Mouse (Mus musculus) cortical plate, adult 2 months (tissue): ENCODE measurements around the gene Mex3b. TPM values are rescaled to one million over a fixed set of nuclear protein-coding genes. Genes with fewer than 3 reads are reported as not detected.

Source experiments
- H3K27ac ChIP-seq: fragments of 200-500 bp; 2 replicates; pipeline ENCODE4 v1.5.1; 2012; ENCODE audit warnings: low read length, control low read depth, inconsistent platforms; ENCODE audit not compliant: insufficient read depth
- H3K4me1 ChIP-seq: fragments of 200-500 bp; 2 replicates; pipeline ENCODE4 v1.6.1; 2011; ENCODE audit warnings: low read length; ENCODE audit not compliant: control insufficient read depth, insufficient read depth
- H3K4me3 ChIP-seq: fragments of 200-500 bp; 2 replicates; pipeline ENCODE4 v1.5.1; 2011; ENCODE audit warnings: mild to moderate bottlenecking, low read length, control low read depth; ENCODE audit not compliant: insufficient read depth
- CTCF ChIP-seq: fragments of 200-500 bp; IDR thresholded peaks from 2 replicates; pipeline ENCODE4 v1.5.1; 2011; ENCODE audit warnings: mild to moderate bottlenecking, control low read depth, low read length; ENCODE audit not compliant: insufficient read depth; ENCODE audit errors: extremely low read depth
- POLR2A ChIP-seq: fragments of 200-500 bp; IDR thresholded peaks from 2 replicates; pipeline ENCODE4 v1.6.1; 2011; ENCODE audit warnings: mild to moderate bottlenecking, low read length, control low read depth; ENCODE audit not compliant: insufficient read depth; ENCODE audit errors: extremely low read depth
- polyA plus RNA-seq: library from polyadenylated mRNA; depleted of rRNA; stranded (reverse); fragments of >200 nt; gene quantifications from 2 replicates; pipeline ENCODE4 v1.2.3, GENCODE M21; 2012

Mex3b gene
- polyA plus RNA-seq, 1 experiment, result 20.6 TPM

DNA sequence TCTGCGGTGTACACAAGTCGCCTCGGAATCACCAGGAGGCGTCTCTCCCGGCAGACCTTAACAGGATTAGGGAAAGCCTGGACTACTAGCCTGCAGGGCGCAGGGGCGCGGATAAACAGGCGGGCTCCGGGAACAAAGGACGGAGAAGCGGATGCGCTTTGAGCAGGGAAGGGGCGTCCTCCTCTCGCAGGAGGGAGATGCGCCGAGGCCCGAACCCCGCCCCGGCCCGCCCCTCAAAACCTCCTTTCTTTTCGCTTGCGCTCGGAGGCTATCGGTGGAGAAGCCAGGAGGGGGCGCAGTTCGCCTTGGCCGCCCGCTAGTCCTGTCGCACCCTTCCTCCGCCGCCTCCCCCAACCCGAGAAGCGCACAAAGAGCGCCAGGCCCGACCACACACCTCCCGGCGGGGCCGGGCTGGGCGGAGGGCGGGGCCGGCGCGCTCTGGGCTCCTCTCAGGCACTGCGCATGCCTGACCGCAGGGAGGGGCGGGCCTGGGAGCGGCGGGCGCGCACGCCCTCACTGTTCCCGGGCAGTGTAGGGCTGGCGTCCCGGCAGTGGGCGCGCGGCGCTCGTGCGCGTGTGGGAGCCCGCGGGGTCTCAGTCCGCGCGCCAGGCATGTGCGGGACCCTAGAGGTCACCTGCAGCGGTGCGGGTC lies 1.2 kb upstream of the Mex3b start:
- Histone ChIP-seq H3K27ac (peak overlapping the region; percentile 99), H3K4me3 (peak overlapping the region; percentile 69), H3K4me1 (no peaks in the 10 kb centered on the region)
- peak; percentile 52; the same call in 1 of the 2 replicates for TF ChIP-seq POLR2A
- TF ChIP-seq CTCF, result peak; percentile 44; the same call in 1 of the 2 replicates

DNA sequence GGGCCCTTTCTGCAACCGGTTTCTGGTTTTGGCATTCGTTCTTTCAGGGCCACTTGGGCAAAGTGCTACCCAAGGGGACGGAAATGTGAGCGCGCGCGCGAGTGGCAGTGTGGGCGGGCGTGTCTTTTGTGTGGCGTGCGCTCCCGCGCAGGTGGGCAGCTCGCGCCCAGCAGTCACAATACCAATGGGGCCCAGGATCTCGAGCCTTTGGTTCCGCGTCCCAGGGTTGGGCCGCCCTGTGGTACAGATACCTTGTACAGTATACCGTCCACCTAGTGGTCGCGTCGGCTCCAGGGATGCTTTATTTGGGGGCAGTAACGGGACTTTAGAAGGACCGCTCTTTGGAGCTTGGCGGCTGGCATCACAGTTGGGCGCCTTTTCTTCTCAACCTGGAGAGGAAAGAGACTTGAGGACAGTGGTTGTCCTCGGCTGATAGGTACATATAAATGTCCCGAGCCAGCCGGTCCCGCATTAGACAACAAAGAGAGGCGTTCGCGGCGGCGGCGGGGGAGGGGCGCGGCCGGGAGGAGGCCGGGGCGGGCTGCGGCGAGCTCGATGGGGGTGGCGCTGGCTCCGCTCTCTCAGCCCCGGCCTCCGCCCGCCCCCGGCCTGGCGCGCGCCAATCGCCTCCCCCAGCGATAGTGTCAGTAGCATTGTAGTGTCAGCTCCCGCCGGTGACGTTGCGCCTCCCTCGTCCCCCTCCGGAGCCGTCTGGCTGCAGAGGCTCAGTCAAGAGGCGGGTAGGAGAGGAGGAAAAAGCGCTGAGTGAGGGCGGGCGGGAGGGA lies 455 bp upstream of the Mex3b start:
- peak overlapping the region; percentile 69 for H3K4me3 ChIP-seq
- H3K27ac ChIP-seq, result peak overlapping the region; percentile 99
- TF ChIP-seq POLR2A (peak; percentile 37; the same call in 1 of the 2 replicates), CTCF (no peak)
- no peaks in the 10 kb centered on the region for H3K4me1 ChIP-seq

DNA sequence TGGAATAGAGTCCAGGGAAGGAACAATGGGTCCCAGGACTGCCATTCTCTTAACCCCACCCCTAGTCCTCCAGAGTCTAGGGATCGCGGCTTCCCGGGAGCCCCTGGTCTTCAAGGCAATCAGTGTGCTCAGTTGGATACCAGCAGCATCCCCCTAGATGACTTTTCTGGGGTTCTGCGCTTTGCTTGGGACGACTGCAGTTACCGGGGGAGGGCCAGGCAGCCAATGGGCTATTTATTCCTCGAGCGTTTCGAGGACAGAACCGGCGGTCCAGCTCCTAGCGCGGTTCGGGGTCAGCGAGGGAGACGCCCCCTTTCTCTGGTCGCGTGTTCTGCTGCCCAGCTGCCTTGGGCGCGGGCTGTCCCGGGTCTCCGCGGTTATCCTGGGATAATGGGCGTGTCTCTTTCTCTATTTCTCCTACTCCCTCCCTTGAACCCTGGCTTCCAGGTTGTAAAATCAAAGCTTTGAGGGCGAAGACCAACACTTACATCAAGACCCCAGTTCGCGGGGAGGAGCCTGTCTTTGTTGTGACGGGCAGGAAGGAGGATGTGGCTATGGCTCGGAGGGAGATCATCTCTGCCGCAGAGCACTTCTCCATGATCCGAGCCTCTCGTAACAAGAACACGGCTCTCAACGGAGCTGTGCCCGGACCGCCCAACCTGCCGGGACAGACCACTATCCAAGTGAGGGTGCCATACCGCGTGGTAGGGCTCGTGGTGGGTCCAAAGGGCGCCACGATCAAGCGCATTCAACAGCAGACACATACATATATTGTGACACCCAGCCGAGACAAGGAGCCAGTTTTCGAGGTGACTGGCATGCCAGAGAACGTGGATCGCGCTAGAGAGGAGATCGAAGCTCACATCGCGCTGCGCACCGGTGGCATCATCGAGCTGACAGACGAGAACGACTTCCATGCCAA lies 1.4 kb downstream of the Mex3b start:
- TF ChIP-seq POLR2A (peak; percentile 18; the same call in 1 of the 2 replicates), CTCF (no peak)
- no peaks in the 10 kb centered on the region for H3K4me1 ChIP-seq

DNA sequence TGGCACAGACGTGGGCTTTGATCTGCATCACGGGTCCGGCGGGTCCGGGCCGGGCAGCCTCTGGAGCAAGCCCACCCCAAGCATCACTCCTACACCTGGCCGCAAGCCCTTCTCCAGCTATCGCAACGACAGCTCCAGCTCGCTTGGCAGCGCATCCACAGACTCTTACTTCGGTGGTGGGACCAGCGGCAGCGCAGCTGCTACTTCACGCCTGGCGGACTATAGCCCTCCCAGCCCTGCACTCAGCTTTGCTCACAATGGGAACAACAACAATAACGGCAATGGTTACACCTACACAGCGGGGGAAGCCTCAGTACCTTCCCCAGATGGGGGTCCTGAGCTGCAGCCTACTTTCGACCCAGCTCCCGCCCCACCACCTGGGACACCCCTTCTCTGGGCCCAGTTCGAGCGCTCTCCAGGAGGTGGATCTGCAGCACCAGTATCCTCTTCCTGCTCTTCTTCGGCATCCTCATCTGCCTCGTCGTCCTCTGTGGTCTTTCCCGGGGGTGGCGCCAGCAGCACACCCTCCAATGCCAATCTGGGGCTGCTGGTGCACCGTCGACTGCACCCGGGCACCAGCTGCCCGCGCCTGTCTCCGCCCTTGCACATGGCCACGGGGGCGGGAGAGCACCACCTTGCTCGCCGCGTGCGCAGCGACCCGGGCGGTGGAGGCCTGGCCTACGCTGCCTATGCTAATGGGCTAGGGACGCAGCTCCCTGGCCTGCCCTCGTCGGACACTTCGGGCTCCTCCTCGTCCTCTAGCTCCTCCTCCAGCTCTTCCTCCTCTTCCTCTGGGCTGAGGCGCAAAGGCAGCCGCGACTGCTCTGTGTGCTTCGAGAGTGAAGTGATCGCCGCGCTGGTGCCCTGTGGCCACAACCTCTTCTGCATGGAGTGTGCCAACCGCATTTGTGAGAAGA lies 2.4 kb downstream of the Mex3b start:
- Histone ChIP-seq H3K4me3 (peak overlapping the region; percentile 69), H3K27ac (0 out of 2 replicates have a peak overlapping the region, but pooled peaks have one; percentile 41), H3K4me1 (no peaks in the 10 kb centered on the region)
- TF ChIP-seq POLR2A (no peak), CTCF (no peak)

More for the DNA sequence above, 1.4 kb downstream of the Mex3b start:
- H3K27ac ChIP-seq, result peak overlapping the region; percentile 51
- peak overlapping the region; percentile 69 for H3K4me3 ChIP-seq

DNA sequence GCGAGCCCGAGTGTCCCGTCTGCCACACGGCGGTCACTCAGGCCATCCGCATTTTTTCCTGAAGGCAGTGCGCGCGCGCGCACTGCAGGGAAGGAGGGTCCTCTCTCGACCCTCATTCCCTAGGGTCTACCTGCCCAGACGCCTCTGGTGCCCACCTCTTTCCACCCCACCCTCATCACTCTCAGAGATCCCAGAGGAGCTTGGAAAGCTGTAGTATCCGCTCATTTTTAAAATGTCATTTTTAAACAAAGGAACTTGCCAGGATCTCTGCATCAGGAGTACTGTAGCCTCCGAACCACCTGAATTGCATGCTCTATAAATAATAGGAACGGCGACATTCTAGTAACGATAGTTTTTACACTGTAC lies 3.0 kb downstream of the Mex3b start:
- TF ChIP-seq CTCF, result no peak
- TF ChIP-seq POLR2A, result no peak
- Histone ChIP-seq H3K4me3 (peak overlapping the region; percentile 69), H3K4me1 (no peaks in the 10 kb centered on the region), H3K27ac (peak overlapping the region; percentile 41; the same call in 1 of the 2 replicates)

DNA sequence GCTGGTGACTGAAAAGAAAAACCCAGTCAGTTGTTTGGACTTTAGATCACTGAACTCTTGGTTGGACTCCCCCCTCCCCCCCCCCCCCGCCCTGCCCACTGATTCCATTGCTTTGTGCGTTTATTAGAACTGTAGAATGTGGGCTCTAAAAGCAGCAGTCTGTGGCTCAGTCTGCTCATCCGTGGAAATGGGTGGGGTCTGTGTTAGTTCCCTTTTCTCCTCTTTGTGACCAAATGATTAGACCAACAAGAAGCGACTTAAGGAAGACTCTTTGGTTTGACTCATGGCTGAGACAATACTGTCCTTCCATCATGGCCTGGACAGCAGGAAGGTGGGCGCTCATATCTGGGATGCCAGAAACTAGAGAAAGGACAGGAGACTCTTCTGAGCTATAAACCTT lies 9.4 kb downstream of the Mex3b start:
- H3K27ac ChIP-seq, result no peak overlapping the region
- TF ChIP-seq POLR2A (no peak), CTCF (no peak)
- H3K4me3 ChIP-seq, result no peak overlapping the region
- H3K4me1 ChIP-seq, result no peaks in the 10 kb centered on the region

DNA sequence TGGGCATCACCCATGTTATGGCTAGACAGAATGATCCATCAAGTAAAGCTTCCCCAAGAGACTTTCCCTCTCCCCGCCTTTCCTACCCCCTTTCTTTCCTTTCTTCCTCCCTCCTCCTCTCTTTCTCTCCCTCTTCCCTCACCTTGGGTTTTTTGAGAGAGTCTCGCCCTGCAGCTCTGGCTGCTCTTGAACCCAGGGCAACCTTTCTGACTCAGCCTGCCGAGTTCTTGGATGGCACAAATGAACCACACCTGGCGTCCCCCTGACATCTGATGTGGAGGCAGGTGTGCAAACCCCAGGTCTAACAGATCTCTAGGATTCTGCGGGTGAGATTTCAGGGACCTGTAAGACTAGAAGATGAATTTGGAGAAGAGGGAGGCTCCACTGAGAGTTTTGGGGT lies 12.9 kb downstream of the Mex3b start:
- Histone ChIP-seq H3K4me1 (no peaks in the 10 kb centered on the region), H3K4me3 (no peak overlapping the region), H3K27ac (no peak overlapping the region)
- TF ChIP-seq POLR2A (no peak), CTCF (no peak)

DNA sequence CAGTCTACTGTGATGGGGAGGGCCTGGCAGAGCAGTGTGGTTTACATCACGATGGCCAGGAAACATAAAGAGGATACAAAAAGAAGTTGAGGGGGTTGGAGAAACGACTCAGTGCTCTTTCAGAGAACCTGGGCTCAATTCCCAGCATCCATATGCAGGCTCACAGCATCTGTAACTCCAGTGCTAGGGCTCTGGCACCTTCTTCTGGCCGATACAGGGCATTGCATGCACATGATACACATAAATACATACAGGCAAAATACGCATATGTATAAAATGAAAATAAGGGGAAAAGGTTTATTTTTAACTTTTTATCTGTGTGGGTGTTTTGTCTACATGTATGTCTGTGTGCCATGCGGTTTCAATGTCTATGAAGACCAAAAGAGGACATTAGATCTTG lies 13.6 kb downstream of the Mex3b start:
- no peak for TF ChIP-seq POLR2A
- no peak for TF ChIP-seq CTCF
- no peak overlapping the region for H3K4me3 ChIP-seq
- H3K27ac ChIP-seq, result no peak overlapping the region
- no peaks in the 10 kb centered on the region for H3K4me1 ChIP-seq
